Mouse (Mus musculus) right cerebral cortex, postnatal 14 days (tissue): ENCODE data around the gene Klk1b9.
A peak's percentile ranks its signal among the peaks of the same experiment; 100 is the strongest.
"Not testable (repeated sequence)": the region's sequence is repeated elsewhere in the genome, so short reads cannot be mapped to it uniquely, and the experiment has no call there.

Experiments
- DNase-seq: peaks from one replicate; pipeline ENCODE4 v3.0.0; 2022

Gene Klk1b9

DNA sequence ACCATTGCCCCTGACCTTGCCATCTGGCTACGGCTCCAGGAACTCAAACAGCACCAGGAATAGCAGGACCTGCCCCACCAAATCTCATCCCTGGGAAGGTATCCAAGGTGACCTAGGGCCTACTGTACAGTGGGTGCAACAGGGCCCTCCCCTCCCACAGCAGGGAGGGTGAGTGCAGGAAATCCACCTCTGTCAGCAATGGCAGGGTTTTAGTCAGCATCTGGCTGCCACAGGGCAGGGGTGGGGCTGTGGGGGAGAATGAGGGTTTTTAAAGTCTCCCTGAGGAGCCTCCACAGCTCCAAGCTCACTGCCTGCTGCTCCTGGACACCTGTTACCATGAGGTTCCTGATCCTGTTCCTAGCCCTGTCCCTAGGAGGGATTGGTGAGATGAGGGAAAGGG is at the start of gene Klk1b9:
Klk1b9 (plus strand) TSS at position 301 of the 400 bp plus-strand sequence.
- not testable (repeated sequence) for DNase-seq

DNA sequence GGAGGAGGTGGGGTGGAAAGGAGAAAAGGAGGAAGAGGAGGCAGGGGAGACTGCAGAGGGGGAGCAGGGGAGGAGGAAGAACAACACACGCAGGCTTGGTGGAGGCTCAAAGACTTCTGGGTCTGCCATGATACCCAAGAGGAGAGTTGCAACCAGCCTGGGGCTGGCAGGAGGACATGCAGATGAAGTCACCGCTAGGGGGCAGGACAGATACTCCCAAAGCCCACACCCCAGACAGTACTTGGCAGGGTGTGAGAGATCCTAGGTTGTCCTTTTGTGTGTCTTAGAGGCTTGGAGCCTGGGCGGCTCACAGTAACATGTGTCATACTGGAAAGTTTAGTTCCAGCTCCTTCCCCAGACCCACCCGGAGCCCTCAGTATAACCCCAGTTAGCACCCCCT is 47.3 kb upstream of the Klk1b9 start:
- peak; percentile 13 for DNase-seq

DNA sequence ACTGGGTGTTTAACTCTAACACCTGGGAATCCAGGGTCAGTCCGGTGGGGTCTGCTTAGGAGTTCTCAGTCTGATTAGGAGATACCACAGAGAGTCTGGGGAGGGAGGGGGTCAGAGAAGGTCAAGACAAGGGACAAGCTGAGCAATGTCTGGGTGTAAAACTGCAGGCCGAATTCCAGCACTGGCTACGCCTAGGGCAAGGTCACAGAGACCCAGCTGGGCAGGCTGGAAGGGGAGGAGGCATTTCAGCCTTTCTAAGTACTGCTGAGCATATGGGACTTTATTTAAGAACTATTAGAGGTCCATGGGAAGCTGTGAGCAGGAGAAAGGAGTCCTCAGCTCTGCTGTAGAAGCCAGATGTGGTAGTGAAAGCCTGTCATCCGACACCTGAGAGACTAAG is 43.5 kb upstream of the Klk1b9 start:
- no peak for DNase-seq

DNA sequence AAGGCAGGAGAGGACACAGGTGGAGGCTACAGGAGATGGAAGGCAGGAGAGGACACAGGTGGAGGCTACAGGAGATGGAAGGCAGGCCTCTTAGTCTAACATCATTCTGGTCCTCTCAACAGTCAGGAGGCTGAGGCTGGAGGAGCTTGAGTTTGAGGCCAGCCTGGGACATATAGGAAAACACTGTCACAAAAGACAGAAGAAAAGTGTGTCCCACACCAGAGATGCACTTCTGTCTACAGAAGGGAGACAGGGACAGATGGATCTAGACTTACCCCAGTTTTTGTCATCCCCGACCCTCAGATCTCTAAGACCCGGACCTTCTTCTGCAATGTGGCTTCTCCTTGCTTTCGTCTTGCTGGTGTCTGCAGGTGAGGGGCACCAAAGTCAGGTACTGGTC is 42.4 kb upstream of the Klk1b9 start, which contains the start of gene Klk15:
Klk15 (plus strand) TSS at position 301 of the 400 bp plus-strand sequence.
- no peak for DNase-seq

DNA sequence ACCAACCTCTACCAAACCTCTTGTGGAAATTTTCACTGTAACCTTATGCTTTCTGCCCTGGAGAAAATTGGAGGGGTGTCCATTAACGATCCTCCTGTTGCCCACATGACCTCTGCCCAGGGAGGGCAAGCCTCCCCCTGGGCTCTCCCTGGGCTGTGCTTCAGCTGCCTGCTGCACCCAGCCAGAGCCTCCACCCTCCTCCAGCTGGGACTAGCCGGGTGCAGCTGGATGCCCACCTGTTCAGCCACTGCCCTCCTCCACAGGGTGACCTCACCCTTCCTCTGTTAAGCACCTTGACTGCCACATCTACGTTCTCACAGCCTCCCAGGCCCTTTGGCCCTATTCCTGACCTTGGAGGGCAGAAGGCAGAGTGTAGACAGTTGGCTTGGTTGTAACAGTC is 41.1 kb upstream of the Klk1b9 start:
- no peak for DNase-seq

DNA sequence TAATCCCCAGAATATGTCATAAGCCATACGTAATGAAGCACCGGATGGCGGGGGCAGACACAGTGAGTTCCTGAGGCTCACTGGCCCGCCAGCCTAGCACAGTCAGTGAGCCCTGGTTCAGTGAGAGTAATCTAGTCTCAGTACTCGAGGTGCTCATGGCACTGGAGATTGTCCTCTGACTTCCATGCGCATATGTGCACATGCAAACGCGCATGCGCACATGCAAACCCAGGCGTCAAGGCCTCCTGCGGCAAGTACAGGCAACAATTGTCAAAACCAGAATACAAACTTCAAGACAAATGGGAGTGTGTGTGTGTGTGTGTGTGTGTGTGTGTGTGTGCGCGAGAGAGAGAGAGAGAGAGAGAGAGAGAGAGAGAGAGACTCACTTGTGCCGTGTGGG is 39.3 kb upstream of the Klk1b9 start:
- no peak for DNase-seq

DNA sequence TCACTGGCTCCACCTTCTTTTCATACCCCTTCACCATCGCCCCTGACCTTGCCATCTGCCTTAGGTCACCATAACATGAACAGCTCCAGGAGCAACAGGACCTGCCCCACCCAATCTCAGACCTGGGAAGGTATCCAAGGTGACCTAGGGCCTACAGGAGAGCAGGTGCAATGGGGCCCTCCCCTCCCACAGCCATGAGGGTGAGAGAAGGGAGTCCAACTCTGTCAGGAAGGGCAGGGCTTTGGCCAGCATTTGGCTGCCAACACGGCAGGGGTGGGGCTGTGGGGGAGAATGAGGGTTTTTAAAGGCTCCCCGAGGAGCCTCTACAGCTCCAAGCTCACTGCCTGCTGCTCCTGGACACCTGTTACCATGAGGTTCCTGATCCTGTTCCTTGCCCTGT is 33.6 kb upstream of the Klk1b9 start:
- DNase-seq: not testable (repeated sequence)

DNA sequence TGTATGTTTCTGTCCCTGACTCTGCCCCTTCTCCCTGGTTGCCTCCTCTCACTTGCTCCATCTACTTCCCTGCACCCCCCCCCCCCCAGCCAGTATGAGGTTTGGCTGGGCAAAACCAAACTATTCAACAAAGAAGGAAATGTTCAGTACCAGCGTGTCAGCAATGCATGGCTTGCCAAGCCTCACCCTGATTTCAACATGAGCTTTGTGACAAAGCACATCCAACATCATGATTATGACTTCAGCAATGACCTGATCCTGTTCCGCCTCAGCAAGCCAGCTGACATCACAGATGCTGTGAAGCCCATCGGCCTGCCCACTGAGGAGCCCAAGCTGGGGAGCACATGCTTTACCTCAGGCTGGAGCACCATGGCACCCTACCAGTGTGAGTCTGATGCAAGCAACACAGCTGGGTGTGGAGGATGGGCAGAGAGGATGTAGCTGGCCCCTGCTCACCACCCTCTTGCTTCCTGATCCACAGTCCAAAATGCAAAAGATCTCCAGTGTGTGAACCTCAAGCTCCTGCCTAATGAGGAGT is 31.1 kb upstream of the Klk1b9 start:
- DNase-seq: no peak

DNA sequence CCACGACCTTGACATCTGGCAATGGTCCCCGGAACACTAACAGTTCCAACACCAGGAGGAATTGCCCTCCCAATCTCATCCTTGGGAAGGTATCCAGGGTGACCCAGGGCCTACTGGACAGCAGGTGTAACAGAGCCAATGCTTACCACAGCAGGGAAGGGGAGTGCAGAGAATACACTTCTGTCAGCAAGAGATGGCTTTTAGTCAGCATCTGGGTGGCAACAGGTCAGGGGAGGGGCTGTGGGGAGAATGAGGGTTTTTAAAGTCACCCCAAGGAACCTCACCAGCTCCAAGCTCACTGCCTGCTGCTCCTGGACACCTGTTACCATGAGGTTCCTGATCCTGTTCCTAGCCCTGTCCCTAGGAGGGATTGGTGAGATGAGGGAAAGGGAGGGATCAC is 25.5 kb upstream of the Klk1b9 start, which contains the start of gene Klk1b8:
Klk1b8 (plus strand) TSS at position 301 of the 400 bp plus-strand sequence.
- no peak for DNase-seq

DNA sequence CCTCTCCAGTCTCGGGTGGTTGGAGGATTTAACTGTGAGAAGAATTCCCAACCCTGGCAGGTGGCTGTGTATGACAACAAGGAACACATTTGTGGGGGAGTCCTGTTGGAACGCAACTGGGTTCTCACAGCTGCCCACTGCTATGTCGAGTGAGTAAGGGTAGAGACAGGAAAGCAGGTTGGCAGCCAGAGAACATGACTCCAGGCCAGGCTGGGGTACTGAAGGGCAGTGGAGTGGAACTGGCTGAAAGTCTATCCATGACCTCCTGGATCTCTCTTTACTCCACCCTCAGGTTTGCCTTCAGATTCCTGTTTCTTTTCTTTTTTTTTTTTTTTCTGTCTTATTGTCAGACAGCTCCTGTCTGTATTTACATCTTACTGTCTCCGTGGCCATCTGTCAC is 23.2 kb upstream of the Klk1b9 start:
- no peak for DNase-seq

DNA sequence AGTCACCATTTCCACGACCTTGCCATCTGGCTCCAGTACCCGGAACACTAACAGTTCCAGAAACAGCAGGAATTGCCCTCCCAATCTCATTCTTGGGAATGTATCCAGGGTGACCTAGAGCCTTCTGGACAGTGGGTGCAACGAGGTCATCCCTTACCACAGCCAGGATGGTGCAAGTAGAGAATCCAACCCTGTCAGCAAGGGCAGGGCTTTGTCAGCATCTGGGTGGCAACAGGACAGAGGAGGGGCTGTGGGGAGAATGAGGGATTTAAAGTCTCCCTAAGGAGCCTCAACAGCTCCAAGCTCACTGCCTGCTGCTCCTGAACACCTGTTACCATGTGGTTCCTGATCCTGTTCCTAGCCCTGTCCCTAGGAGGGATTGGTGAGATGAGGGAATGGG is 9.4 kb upstream of the Klk1b9 start, which contains the start of gene Klk1b1:
Klk1b1 (plus strand) TSS at position 301 of the 400 bp plus-strand sequence.
- DNase-seq: no peak

DNA sequence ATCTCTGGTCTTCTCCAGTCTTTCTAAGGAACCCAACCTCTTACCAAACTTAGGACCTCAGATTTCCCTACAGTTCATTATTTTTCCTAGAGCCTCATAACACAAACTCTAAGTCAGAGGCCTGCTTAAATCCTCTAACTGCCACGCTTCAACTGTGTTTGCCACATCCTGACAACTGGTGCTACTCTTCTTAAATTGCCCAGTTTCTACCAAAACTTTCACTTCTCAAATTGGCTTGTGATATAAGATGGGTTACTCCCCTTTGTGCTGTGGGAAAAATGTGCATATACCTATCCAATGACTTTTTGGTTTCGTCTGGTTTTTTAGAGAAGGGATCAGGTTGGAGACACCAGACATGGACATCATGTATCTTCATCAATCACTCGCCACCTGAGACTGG is 8.8 kb upstream of the Klk1b9 start:
- DNase-seq: no peak

DNA sequence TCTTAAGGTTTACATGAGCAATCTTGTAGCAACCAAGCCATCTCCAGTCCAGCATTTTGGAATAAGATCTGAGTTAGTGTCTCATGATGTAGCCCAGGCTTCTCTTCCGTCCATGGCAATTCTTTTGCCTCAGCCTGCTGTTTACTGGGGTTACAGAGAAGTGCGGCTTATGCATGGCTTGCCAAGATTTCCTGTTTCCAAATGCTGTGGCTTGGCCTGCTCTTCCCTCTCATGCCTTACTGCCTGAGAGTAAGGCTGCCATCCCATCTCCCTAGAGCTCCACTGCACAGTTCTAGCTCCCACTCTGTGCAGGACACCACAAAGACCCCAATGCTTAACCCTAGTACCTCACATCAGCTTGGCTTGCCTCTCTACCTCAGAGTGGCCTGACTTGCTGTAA is 8.2 kb upstream of the Klk1b9 start:
- no peak for DNase-seq

DNA sequence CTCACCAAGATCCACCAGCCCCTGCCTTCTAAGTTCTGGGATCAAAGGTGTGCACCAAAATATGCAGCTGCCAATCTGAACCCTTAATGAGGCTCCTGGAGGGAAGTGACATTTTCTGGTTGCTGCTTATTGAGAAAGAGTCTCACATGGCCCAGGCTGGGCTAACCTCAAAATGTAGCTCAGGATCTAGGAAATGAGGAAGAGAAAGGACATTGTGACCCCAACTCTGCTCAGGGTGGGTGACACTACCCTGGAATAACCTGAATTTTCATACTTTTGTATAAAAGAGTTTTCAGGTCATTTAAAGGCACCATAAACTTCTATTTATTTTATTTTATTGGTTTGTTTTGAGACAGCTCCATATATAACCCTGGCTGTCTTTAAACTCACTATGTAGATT is 9.8 kb downstream of the Klk1b9 start:
- DNase-seq: no peak

DNA sequence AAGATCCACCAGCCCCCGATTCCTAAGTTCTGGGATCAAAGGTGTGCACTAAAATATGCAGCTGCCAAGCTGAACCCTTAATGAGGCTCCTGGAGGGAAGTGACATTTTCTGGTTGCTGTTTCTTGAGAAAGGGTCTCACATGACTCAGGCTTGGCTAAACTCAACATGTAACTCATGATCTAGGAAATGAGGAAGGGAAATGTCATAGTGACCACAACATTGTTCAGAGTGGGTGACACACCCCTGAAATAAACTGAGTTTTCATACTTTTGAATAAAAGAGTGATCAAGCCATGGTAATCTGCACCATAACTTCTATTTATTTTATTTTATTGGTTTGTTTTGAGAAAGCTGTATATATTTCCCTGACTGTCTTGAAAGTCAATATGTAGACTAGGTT is 19.0 kb downstream of the Klk1b9 start:
- not testable (repeated sequence) for DNase-seq

DNA sequence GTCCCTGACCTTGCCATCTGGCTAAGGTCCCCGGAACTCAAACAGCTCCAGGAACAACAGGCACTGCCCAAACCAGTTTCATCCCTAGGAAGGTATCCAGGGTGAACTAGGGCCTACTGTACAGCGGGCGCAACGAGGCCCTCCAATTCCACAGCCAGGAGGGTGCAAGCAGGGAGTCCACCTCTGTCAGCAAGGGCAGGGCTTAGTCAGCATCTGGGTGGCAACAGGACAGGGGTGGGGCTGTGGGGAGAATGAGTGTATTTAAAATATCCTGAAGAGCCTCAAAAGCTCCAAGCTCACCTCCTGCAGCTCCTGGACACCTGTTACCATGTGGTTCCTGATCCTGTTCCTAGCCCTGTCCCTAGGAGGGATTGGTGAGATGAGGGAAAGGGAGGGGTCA is 19.7 kb downstream of the Klk1b9 start, which contains the start of gene Klk1b11:
Klk1b11 (plus strand) TSS at position 301 of the 400 bp plus-strand sequence.
- DNase-seq: not testable (repeated sequence)

DNA sequence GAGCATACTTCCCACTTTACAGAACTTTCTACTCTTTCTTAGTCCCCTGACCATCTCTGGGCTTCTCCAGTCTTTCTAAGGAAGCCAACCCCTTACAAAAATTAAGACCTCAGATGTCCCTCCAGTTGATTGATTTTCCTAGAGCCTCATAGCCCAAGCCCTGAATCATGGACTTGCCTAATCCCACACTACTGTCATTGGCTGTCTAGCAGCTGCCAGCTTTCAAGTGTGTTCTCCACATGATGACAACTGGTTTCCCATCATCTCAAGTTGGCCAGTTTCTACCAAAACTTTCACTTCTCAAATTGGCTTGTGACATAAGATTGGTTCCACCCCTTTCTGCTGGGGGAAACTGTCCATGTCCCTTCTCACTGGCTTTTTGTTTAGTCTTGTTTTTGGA is 29.0 kb downstream of the Klk1b9 start:
- DNase-seq: no peak

DNA sequence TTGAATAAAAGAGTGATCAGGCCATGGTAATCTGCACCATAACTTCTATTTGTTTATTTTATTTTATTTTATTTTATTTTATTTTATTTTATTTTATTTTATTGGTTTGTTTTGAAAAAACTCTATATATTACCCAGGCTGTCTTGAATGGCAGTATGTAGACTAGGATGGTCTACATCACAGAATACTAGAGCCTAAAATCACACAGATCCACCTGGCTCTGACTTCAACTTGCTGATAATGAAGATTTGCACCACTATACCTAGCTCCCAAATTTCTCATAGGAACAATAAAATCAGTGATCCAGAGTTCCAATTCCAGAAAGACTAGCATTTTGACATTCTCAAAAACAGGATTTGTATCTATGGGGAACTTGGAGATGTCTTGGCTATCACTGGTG is 36.0 kb downstream of the Klk1b9 start, which contains the start of gene Klk1b26:
Klk1b26 (plus strand) TSS at position 301 of the 400 bp plus-strand sequence.
- DNase-seq: not testable (repeated sequence)

DNA sequence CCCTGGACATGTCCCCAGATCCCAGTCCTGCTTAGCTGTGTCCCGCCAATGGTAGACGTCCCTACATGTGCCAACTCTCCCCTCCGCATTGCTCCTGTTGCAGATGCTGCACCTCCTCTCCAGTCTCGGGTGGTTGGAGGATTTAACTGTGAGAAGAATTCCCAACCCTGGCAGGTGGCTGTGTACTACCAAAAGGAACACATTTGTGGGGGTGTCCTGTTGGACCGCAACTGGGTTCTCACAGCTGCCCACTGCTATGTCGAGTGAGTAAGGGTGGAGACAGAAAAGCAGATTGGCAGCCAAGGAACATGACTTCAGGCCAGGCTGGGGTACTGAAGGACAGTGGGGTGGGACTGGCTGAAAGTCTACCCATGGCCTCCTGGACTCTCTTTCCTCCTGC is 38.8 kb downstream of the Klk1b9 start:
- not testable (repeated sequence) for DNase-seq

DNA sequence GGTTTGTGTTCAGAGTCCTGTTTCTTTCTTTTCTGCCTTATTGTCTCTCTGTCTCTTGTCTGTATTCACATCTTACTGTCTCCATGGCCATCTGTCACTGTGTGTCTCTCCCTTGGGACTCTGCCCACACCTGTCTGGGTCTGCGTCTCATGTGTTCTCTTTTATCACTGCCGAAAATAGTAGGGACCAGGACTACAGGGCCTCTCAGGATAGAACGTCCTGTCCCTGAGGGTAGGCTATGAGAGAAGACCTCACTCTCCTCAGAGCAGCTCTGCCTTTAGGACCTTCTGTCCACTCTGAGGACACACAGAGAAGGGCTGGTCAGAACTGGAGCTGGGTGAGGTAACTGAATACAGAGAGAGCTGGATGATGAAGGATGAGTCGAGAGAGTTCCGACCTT is 39.2 kb downstream of the Klk1b9 start:
- no peak for DNase-seq
